Comparison of ENCODE assay signal across 24 mouse cellular contexts in genomic region chr5:99266301-99266700, GRCm38 (mm10).
DNase-seq lines count a peak whose midpoint lies in the region; ATAC-seq and TF ChIP-seq lines count a peak whose summit lies in the region.
"Had no signal": no experiment of that assay in that cellular context is flagged by ENCODE, and none has a peak within 500 bp of the region (broad histone marks: within the 10 kb centered on the region; RNA-seq: fewer than 3 reads in every experiment).

No protein-coding gene starts in this region.

- peak; percentile 59 for ATAC-seq in common myeloid progenitor, adult 5-6 weeks (replicated peaks; ENCODE audit: low read depth, poor library complexity, severe bottlenecking)
- ATAC-seq in inflammation-experienced regulatory T-cells, adult 6 months = peak; percentile 17
- ATAC-seq in megakaryocyte progenitor cell, adult 5-6 weeks (replicated peaks; ENCODE audit: poor library complexity) = peak; percentile 74
- no peak for ATAC-seq in kidney, embryonic 15.5 days (replicated peaks; ENCODE audit: low FRiP score)
- ATAC-seq: forebrain, embryonic 13.5 days; forebrain, embryonic 15.5 days had no signal

- H3K9ac ChIP-seq in kidney, embryonic 15.5 days = no peak overlapping the region
- H3K9ac ChIP-seq: embryonic facial prominence, embryonic 12.5 days; forebrain, embryonic 13.5 days; forebrain, embryonic 15.5 days had no signal

- H3K27ac ChIP-seq in spleen, adult 2 months (ENCODE audit: insufficient read depth, low read length) = peak overlapping the region; percentile 51; the same call in 1 of the 2 replicates
- no peak overlapping the region for H3K27ac ChIP-seq in kidney, embryonic 15.5 days
- no peak overlapping the region for H3K27ac ChIP-seq in limb, embryonic 10.5 days
- H3K27ac ChIP-seq: embryonic facial prominence, embryonic 10.5 days; embryonic facial prominence, embryonic 12.5 days; forebrain, embryonic 13.5 days; forebrain, embryonic 15.5 days had no signal

- no peaks in the 10 kb centered on the region for H3K36me3 ChIP-seq in spleen, adult 2 months (ENCODE audit: control insufficient read depth, insufficient read depth, low read length)
- no peaks in the 10 kb centered on the region for H3K36me3 ChIP-seq in kidney, embryonic 15.5 days
- no peaks in the 10 kb centered on the region for H3K36me3 ChIP-seq in limb, embryonic 10.5 days
- H3K36me3 ChIP-seq: embryonic facial prominence, embryonic 10.5 days; embryonic facial prominence, embryonic 12.5 days; forebrain, embryonic 15.5 days; G1E had no signal

- no peaks in the 10 kb centered on the region for H3K9me3 ChIP-seq in kidney, embryonic 15.5 days (replicated peaks)
- no peaks in the 10 kb centered on the region for H3K9me3 ChIP-seq in limb, embryonic 10.5 days (replicated peaks)
- H3K9me3 ChIP-seq: embryonic facial prominence, embryonic 10.5 days; embryonic facial prominence, embryonic 12.5 days; forebrain, embryonic 13.5 days; forebrain, embryonic 15.5 days had no signal

- no peak overlapping the region for H3K4me3 ChIP-seq in spleen, adult 2 months (ENCODE audit: extremely low read depth, insufficient read depth, insufficient read length)
- no peak overlapping the region for H3K4me3 ChIP-seq in kidney, embryonic 15.5 days (replicated peaks)
- H3K4me3 ChIP-seq in limb, embryonic 10.5 days = no peak overlapping the region
- H3K4me3 ChIP-seq: embryonic facial prominence, embryonic 10.5 days; embryonic facial prominence, embryonic 12.5 days; forebrain, embryonic 13.5 days; forebrain, embryonic 15.5 days had no signal

- no peak for DNase-seq in spleen, adult 2 months (ENCODE audit: low read depth in 1 of 2, low spot score in 2 of 2)
- no peak for DNase-seq in spleen, postnatal 4 days (ENCODE audit: low spot score in 2 of 2)
- no peak for DNase-seq in Muller cell, postnatal 12 days (ENCODE audit: inconsistent ontology term)
- DNase-seq in limb, embryonic 10.5 days (ENCODE audit: low spot score) = no peak
- DNase-seq: adrenal gland, adult 2 months; adrenal gland, postnatal 10 days; adrenal gland, postnatal 25 days; B cell, adult 2 months; cerebellum, adult 11 months; cerebellum, adult 18-20 months; cerebellum, adult 8-10 months; cerebellum, adult 9-11 months; cerebellum, postnatal 14 days; cerebellum, postnatal 36 days had no signal

- no peak overlapping the region for H3K4me2 ChIP-seq in kidney, embryonic 15.5 days
- H3K4me2 ChIP-seq: embryonic facial prominence, embryonic 12.5 days; forebrain, embryonic 13.5 days; forebrain, embryonic 15.5 days had no signal

- no peaks in the 10 kb centered on the region for H3K27me3 ChIP-seq in spleen, adult 2 months (ENCODE audit: control insufficient read depth, insufficient read depth, low read length)
- no peaks in the 10 kb centered on the region for H3K27me3 ChIP-seq in kidney, embryonic 15.5 days
- no peaks in the 10 kb centered on the region for H3K27me3 ChIP-seq in limb, embryonic 10.5 days (ENCODE audit: low read depth, poor library complexity, severe bottlenecking)
- H3K27me3 ChIP-seq: CH12.LX; embryonic facial prominence, embryonic 12.5 days; forebrain, embryonic 13.5 days; forebrain, embryonic 15.5 days had no signal

- peaks cover 8% of the 10 kb centered on the region; the same call in 1 of the 2 replicates for H3K4me1 ChIP-seq in spleen, adult 2 months (ENCODE audit: control insufficient read depth, insufficient read depth, insufficient read length)
- no peaks in the 10 kb centered on the region for H3K4me1 ChIP-seq in kidney, embryonic 15.5 days
- H3K4me1 ChIP-seq in limb, embryonic 10.5 days = peaks cover 6% of the 10 kb centered on the region
- H3K4me1 ChIP-seq: embryonic facial prominence, embryonic 10.5 days; embryonic facial prominence, embryonic 12.5 days; forebrain, embryonic 13.5 days had no signal

- no peak for TF ChIP-seq POLR2A in spleen, adult 2 months (IDR thresholded peaks at IDR 0.05; ENCODE audit: low read depth, low read length)

- TF ChIP-seq CTCF in spleen, adult 2 months (IDR thresholded peaks at IDR 0.05; ENCODE audit: extremely low read depth, insufficient read depth, insufficient read length, insufficient replicate concordance) = no peak

- WGBS in spleen, adult 2 months = 59% methylated on average over 8 of the region's 8 CpGs
- 87% methylated on average over 8 of the region's 8 CpGs for WGBS in kidney, embryonic 15.5 days
- WGBS in limb, embryonic 10.5 days = 93% methylated on average over 8 of the region's 8 CpGs
